Mouse (Mus musculus) spleen, embryonic (tissue): ENCODE data around the gene Ifnar2.

ENCODE experiments used
- CTCF ChIA-PET: fragments of 350-600 bp; sonication (Branson Sonifier 250); formaldehyde crosslinking; loops from one replicate; lab custom pipeline; 2022; lab: Charles Lee

The Ifnar2 gene

DNA sequence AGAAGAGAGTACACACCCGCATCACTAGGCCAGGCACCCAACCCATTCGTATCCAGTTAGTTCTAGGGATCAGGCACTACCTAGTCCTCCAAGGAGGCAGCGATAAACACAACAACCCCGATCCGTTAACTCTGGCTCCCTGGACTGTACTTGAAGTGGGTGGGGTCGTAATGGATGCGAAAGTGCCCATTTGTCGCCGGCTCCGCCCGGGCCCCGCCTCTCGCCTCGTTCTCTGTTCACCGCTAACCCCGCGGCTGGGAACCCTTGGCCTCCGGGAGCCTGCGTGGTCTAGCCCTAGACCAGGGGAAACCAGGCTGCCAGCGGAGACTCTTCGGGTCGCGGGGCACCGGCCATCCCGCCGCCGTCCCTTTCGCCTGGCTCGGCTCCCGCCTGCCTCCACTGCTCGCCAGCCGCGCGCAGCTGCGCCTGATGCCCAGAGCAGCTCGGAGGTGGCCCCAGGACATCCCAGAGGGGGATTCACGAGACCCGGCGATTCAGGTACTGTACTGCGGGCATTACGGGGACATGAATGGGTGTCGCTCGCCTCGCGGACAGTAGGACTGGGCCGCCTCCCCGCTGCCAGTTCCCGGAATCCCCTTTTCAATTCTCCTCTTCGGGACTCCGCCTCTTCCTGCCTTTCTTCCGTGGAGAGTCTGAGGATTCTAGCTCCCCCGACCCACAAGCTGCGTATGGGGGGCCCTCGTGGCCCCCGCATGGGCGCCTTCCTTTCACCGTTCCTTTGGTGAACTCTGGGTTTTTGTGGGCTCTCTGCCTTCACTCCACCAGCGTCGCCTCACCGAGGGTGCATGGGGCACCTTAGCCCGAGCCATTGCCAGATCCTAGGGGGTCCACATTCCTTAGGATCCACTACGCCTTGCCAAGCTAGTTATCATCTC is at the start of gene Ifnar2:
Ifnar2 (plus strand) TSS at position 207 of the 896 bp plus-strand sequence.
- CTCF ChIA-PET = no interaction called here

DNA sequence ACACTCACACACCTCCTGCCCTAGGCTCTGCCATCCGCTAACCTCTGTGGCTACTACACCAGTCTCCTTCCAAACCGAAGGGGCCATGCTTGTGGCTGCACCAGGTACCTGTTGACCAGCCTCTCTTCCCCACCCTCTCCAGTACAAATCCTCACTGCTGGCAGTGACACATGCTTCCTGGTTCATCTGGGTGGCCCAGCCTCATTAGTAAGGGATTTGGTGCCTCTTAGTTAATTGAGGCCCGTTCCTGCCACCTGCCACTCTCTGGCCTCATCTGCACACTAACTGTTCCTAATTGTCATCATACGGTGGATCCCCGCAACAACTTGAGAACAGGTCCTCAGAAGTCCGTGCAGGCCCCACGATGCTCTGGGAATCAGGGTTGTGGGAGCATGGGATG is 45.0 kb upstream of the Ifnar2 start:
- CTCF ChIA-PET = no interaction called here

DNA sequence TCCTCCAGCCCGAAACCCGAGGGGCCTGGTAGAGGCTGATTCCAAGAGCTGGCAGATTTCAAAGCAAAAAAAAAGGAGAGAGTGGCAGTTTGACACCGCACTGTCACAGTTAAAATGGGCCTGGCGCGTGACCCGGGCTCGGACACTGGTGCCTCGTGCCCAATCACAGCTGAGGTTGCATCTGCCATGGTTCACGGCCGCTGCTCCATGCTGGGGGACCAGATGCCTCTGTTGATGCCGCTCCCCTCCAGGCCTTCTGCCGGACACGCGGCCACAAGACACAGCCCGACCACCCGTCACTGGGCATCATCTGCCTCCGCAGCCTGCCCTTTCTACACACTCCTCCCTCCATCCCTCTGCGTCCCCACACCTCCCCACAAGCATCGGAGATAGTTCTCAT is 43.7 kb upstream of the Ifnar2 start:
- CTCF ChIA-PET = interaction anchor here (0.6 kb wide), 1 partner anchor 48 kb away, joined by 14 read pairs; no protein-coding TSS in a partner anchor

DNA sequence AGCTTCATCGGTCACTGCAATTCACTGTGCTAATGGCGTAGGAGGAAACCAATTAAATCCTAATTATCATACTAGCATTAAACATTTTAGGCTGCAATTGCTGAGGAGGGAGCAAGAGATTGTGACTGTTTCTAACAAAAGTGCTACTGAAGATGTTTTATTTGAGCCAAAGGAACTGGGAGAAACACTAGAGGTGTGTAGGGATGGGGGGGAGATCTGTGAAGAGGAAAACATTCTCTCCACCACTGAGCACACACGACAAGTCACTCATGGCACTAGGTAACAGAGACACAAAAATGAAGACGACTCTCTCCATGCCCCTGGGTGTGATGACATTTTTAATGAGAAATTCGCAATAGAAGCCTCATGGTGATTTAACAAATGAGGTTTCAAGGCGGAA is 42.1 kb upstream of the Ifnar2 start:
- CTCF ChIA-PET = no interaction called here

DNA sequence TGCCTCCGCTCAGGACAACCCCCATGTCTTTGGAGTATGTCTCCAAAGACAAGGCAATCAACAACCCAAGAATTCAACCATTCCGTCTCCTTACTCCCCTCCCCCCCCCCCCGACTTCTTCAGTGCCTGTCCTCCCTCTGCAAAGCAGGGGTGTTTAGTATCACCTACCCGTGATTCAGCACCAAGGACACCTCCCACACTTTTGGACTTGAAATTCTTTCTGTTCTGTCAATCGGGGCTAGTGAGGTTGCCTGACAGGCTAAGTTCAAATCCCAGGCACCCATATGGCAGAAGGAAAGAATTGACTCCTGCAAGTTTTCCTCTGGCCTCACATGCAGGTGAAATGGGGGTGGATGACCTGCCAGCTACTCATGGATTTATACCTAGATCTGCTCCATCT is 41.4 kb upstream of the Ifnar2 start:
- CTCF ChIA-PET = no interaction called here

DNA sequence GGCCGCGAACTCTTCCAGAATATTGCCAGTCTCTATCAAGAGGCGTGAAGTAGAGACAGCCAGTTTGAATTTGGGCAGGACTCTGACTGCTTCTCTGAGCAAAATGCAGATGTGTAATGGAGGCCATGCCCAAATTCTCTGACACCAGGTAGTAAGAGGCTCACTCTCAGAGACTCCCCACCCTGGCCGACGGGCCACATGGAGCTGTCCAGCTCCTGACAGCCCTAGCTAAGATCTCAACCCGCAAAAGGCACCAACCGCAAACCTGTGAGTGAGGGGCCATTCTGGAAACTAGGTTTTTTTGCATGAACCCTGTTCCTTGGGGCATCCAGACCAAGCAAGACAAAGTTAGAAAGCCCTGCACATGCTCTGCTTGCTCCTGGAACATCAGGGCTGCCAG is 39.7 kb upstream of the Ifnar2 start:
- CTCF ChIA-PET = no interaction called here

DNA sequence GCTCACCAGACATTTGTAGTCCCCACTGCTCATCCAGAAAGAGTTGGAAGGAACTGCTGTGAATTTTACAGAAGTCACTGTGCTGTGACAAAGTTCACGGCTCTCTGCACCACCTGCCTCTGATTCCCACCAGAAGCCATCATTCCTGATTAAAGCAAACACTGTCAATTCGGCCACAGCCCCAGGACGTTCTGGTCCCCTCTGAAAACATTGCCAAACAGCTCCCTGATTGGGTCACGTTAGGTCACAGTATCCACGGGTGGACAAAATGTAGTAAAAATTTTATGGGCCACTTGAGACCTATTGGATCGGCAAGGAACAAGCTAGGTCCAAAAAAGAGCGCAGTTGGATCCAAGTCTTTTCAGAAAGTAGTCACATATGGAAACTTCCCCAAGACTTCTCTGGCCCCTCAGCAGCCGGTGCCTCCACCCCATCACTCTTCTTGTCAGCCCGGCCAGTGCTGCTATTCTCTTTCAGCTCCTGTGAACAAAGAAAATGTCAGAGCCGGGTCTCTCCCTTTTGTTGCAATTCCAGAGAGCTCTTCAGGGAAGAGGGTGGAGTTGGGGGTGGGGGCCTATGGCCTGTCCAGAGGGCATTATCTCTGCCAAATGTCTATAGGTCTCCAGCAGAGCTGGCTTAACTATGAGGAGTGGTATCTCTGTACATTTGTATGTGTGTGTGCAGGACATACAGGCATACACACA is 38.2 kb upstream of the Ifnar2 start:
- CTCF ChIA-PET = interaction anchor here (0.5 to 0.6 kb wide), 2 partner anchors 15 to 133 kb away, joined by 4 to 5 read pairs; no protein-coding TSS in a partner anchor

DNA sequence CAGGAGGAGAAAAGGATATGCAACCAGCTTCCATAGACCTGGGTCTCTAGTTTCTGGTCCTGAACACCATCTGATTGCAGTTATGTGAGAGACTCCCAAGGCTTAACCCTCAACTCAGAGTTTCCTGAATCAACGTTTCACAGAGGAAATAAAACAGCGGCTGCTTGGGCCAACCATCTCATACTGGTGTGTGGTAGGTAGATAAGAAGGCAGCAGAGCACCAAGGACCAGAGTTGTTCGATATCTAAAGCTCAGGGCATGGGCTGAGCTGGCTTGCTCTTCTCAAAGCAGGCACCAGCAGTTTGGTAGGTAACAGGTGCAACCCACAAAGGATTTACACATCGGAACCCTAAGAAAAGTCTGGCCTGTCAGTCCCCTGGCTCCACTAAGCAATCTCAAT is 35.8 kb upstream of the Ifnar2 start:
- CTCF ChIA-PET = no interaction called here

DNA sequence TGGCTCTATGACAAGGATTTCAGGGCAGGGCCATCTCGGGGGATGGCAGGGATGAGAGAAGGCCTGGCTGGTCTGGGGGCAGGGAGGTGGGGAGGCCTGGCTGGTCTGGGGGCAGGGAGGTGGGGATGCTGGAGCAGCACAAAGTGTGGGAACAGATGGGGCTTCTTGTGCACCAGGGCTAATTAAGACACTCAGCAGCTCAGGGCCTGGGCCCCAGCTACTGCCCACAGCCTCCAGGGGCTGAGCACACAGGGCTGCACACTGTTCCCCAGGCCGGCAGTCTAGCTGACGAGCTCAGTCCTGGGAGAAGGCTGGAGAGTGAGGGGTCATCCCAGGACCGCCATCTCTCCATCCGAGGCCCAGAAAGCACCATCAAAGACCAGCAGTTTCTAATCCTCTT is 35.1 kb upstream of the Ifnar2 start:
- CTCF ChIA-PET = no interaction called here

DNA sequence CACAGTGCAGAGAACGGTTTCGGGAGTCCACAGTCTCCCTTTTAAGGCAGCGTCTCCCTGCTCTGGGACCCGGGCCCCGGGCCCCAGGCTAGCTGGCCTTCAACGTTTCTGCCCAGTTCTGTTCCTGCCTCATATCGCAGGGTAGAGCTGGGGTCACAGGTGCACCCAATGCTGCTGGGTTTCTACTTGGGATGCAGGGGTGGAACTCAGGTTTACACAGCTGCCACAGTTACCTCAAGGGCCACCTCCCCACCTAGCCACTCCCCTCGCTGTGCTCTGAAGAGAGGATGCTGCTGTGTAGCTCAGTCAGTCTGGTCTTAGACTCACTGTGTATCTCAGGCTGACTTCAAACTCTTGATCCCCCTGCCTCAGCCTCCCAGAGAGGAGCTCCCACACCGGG is 26.1 kb upstream of the Ifnar2 start:
- CTCF ChIA-PET = no interaction called here

DNA sequence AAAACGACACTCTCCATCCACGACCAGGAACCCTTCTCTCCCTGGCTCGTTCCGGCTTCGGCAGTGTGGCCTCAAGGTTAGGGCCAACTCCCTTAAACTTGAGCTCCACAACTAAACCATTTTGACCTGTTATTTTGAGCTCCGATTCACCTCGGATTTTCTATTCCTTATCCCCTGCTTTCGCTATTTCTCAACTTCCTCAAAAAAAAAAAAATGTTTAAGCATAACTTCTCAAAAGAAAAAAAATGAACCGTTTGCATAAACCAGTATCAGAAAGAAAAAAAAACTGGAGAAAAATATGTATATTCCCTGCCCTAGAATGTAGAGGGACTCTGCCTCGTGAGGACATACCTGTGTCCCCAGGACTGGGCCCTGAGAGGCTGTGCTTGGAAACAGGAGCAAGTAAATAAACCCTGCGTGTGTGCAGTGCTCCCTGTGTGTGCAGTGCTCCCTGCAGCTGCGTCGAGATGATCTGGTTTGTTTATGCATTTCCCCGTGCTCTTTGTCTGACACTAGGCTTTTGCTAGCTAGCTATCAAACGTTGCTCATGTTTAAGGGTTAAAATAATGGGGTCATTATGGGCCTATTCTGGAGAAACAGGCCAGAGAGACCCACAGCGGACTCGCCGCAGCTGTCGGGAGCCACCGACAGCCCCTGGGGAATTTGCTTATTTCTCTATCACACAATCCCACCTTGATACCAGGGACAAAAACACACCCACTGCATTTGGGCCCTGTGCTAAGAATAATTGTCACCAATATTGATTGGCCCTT is 24.9 kb upstream of the Ifnar2 start:
- CTCF ChIA-PET = interaction anchor here (0.6 kb wide), 2 partner anchors 189 to 267 kb away, joined by 3 to 7 read pairs; no protein-coding TSS in a partner anchor

DNA sequence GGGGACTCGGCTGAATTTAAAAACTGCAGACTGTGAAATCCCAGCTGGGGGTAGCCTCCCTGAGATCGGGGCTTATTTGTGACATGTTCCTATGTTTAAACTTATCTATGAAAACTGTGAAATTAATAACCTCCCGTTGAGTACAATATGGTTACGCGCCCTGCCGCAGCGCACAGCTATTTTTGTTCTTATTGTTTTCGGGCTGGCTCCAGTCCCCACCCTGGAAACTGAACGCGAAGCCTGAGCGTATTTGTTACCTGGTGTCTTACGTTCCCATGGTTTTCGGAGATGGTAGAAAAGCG is 24.4 kb upstream of the Ifnar2 start:
- CTCF ChIA-PET = interaction anchor here (0.6 to 0.7 kb wide), 3 partner anchors 128 to 267 kb away, joined by 3 to 9 read pairs (median 7); no protein-coding TSS in a partner anchor

DNA sequence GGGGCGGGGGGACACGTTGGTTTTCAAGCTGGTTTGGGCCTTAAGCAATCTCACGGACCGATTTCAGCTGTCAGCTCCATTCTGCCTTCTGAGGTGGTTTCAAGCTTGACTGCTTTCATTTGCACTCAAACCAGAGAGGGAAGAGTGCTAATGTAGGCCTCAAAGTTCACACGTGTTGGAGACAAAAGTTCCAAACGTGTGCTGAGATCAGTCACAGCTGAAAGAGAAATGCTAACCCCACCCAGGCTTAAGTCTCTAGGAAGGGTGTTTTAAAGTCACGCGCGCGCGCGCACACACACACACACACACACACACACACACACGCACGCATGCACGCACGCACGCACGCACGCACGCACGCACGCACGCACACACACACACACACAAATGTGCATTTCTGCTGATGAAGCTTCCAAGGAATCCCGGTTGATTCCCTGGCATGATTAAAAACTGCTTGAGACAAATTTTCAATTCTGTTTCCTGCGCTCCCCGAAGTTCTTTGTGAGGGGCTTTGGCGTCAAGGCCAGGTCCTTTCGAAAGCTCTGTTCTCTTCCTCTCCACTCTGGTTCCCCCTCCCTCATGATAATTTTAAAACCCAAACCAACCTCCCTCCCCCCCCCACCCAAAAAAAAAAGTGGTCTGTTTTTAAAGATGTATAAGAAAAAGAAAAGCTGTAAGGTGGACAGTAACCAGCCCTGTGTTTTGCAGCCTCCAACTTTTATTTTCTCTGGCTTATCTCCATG is 23.8 kb upstream of the Ifnar2 start:
- CTCF ChIA-PET = interaction anchor here (0.6 to 0.7 kb wide), 4 partner anchors 71 to 268 kb away, joined by 3 to 9 read pairs (median 6); no protein-coding TSS in a partner anchor

DNA sequence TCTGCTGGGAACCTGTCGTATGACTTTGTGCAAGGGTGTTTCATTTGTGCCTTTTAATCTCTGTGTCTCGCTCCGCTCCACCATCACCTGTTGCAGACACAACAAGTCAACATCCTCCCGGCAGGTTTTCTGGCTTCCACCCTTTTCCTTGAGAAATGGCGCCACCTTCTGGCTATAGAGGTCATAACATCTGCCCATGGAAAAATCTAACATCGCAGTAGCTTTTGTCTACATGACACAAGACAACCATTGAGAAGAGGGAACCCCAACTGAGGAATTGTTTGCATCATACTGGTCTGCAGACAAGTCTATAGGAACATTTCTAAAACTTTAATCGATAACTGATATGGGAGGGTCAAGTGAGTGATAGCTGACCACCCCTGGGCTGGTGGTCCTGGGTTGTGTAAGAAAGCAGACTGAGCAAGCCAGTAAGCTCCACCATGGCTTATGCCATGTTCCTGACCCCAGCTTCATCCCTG is 20.5 kb upstream of the Ifnar2 start:
- CTCF ChIA-PET = interaction anchor here (0.7 kb wide), 1 partner anchor 273 kb away, joined by 3 read pairs; no protein-coding TSS in a partner anchor

DNA sequence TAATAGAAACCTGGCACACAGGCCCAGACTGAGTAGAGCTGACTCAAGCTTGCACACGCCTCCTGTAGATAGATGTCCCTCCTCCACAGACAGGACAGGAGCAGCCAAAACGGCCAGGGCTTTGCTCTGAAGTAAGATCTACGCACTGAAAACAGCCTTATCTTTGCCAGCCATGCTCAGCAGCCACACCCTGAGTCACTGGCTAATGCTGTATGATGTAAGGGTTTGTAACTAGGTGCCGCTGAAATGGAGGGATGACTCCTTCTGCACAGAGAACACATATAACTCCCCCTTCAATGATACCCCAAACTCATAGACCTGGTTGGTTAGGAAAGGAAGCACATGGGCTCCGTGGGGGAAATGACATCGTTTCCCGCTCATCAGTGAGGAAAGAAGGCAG is 19.8 kb upstream of the Ifnar2 start:
- CTCF ChIA-PET = no interaction called here

DNA sequence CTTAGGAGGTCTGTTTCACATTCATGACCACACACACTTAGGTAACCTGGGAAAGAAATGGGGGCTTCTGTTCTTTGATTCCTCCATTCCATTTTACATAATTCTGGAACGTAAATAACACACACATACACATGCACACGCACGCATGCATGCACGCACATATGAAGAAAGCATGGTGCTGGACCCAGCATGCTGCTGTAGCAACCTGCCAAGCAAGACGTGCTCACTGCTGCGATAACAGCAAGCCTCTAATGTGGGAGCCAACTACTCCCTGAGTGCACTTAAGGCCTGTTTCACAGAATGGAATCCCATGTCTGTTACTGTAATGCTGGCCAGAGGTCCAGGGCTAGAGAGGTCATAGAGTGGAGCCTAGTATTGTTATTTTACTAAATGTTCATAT is 19.4 kb upstream of the Ifnar2 start:
- CTCF ChIA-PET = interaction anchor here (0.6 kb wide), 1 partner anchor 46 kb away, joined by 6 read pairs; no protein-coding TSS in a partner anchor

DNA sequence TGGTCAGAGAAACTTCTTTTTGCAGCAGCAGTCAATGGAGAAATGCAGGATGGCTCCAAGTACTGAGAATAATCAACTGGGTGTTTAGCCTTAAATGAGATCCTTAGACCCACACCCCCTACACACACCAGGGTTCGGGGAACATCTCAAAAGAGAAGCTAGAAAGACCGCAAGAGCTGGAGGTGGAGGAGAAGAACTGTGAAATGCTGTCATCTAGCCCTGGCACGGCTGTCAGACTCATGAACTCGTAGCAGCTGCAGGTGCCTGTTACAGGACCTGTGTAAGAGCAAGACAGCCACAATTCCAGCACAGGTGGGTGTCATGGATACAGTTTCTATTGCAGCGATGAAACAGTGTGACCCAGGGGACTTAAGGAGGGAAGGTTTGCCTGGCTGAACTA is 18.9 kb upstream of the Ifnar2 start:
- CTCF ChIA-PET = interaction anchor here (0.6 kb wide), 1 partner anchor 45 kb away, joined by 6 read pairs; no protein-coding TSS in a partner anchor

DNA sequence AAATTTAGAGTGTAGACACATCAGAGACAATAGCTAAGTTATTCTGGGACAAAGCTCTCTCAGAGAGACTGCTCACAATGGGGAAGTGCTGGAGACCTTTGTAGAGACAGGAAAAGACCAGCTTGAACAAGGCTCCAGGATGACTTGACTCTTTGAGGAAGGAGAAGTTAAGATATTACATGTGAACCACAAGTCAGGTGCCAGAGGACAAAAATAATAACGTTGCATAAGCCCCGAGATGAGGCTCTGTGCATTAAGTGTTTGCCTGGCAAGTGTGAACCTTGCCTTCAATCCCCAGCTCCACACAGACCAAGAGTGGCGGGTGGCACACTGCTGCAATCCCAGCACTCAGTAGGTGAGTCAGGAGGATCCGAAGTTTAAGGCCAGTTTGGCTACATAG is 18.0 kb upstream of the Ifnar2 start:
- CTCF ChIA-PET = no interaction called here

DNA sequence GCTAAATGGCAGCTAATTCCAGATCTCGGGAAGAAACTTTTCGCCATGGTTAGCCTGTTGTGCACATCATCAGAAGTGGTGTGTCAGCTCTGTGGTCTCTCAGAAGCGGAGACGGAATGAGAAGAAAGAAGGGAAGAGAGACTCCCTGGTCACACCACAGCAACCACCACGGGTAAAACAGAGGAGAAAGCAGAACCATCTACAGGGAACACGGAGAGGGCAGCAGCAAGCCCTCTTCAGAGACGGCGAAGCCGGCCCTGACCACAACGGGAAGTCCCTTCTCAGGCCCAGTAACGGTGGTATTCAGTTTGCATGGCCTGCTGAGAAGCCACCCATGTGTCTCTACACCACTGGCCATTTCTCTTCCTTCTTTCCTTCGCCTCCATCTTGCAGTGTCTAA is 17.4 kb upstream of the Ifnar2 start:
- CTCF ChIA-PET = no interaction called here

DNA sequence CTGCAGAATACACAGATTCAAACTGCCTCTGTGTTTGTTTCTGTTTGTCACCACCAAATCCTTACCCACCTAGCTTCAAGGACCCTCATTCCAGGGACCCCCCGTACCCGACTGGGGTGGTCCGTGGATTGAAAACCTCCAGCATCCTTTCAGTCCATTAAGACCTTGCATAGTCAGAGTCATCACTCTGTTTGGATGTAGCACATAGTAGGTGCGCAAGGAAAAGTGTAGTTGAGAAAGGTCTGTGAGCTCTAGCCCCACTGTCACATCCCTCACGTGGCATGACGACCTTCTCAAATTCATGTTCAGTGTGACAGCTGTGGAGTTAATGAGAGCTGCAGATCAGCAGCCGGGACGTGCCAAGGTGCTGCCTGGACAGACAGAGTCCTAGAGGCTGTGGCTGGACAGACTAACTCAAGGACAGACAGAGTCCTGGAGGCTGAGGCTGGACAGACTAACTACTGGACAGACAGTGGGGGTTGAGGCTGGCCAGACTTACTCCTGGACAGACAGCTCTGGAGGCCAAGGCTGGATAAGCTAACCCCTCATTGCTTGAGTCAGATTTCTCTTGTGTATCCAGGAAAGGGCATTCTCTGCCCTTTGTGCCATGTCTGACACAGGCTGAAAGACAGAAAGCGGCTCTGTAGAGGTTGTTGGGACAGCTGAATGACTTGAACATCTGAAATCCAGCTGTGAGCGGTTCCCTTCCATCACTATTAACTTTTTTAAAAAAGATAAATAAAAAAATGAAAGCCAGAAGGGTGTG is 15.6 kb upstream of the Ifnar2 start:
- CTCF ChIA-PET = no interaction called here
